Mouse (Mus musculus): ENCODE results near the gene Stk38.
"Not testable (repeated sequence)": the region's sequence is repeated elsewhere in the genome, so short reads cannot be mapped to it uniquely, and the experiment has no call there.

Gene Stk38

DNA sequence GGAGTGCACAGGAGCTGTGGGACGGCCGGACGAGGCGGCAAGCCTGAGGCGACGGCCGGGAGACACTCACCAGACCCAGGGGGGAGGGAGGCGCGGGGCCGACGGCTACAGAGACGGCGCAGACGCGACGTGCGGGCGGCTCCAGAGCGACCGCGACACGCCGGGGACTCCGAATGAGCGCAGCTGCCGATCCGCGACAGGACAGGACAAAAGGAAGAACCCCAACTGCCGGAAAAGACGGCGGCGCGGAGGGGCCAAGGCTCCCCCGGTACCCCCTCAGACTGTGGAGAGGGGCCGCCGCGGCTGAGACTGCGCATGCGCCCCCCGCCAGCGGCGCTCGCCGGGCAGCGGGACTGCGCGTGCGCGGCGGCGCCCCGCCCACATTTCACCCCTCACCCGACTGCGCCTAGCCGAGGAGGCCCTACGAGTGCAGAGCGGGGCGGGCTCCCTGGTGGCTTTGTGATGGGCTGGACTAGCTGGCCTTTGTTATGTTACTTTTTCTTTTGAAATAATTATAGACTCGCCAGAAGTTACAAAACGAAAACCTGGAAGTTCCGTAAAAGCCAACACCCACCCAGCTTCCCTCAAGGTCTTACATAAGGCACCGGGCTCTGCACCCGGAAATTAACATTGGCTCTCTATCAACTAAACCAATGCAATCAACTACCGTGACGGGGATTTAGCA lies at the start of gene Stk38:
Gene Stk38 (minus strand): TSS at position 355 of the 685 bp plus-strand sequence.
- peak; percentile 98 for DNase-seq

DNA sequence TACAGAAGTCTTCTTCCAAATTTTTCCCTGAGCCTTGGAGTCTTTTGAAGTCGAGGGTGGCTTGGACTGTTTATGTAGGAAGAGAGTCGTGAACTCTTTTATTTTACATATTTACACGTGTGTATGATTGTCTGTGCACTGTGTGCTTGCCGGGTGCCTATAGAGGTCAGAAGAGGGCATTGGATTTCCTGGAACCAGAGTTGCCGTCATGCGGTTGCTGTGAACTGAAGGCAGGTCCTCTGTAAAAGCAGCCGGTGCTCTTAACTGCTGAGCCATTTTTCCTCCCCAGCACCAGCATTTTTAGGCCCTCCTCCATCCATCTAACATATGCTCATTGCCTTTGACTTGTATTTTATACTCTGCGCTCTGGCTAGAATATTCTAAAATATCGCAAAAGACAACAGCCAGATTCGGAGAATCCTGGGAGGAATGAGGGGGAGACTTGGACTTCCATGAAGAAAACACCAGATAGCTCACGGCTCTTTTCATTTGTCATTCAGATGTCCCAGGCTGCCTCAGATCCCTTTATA lies 49.6 kb upstream of the Stk38 start:
- no peak for DNase-seq

DNA sequence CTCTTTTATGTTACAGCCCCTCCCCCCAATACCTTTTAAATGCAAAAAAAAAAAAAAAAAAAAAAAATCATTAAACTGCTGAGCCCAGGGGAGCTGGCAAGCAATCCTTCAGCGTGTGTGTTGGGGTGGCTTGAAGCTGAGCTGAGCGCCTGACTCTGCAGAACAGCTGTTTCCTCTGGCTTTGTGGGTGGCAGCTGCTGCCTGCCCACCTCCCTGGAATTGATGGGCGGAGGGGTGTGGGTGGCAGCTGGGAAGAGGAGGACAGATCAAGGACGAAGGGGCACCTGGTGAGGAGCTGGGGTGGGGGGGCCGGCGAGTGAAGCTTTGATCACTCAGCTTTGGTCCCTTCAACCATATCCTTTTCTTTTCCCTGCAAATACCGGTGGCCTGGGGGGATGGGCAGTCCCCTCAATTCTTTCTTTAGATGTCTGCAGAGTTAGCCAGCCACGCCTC lies 48.9 kb upstream of the Stk38 start:
- DNase-seq, result peak; percentile 74

DNA sequence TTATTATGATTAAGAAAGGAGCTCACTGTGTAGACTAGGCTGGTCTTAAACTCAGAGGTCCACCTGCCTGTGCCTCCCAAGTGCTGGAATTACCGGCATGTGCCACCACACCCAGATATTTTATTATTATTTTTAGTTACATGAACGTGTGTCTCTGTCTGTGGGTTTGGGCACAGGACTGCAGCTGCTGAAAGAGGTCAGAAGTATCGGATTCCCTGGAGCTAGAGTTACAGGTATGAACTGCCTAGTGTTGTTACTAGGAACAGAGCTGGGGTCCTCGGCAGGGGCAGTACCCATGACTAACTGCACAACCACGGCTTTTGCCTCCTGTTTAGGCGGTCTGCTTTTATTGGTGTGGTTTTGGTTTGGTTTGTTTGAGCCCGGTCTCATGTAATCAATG lies 48.4 kb upstream of the Stk38 start:
- no peak for DNase-seq

DNA sequence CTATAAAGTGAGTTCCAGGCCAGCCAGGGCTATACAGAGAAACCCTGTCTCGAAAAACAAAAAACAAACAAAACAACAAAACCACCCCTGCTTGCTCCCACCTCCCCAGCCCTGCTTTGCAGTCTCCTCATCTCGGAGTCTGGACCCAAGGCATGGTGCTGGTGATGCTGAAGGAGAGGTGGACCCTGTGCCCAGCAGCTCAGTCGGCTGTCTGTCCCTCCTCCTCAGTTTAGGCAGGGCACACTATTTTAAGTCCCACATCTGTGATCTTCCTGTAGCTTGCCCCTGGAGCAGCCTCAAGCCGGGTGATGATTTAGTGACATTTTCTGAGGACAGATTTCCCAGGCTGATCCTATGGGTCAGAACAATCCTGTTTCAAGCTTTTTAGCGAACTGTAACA lies 47.8 kb upstream of the Stk38 start:
- DNase-seq, result no peak

DNA sequence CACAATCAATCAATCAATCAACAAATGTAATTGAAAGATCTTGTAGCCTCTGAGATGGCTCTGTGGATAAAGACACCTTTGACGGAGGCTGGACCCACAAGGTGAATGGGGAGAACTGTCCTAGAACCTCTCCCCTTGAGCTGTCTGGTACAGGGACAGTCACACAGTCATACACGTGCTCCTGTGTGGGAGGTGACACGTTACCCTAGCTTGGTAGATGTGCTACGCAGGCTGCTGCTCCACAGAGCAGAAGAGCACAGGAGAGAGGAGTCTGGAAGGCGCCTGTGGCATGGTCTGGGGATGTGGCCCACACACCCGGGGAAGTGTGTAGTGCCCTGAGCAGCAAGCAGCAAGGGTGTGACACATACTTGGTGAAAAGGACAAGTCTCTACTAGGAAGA lies 46.6 kb upstream of the Stk38 start:
- DNase-seq, result no peak

DNA sequence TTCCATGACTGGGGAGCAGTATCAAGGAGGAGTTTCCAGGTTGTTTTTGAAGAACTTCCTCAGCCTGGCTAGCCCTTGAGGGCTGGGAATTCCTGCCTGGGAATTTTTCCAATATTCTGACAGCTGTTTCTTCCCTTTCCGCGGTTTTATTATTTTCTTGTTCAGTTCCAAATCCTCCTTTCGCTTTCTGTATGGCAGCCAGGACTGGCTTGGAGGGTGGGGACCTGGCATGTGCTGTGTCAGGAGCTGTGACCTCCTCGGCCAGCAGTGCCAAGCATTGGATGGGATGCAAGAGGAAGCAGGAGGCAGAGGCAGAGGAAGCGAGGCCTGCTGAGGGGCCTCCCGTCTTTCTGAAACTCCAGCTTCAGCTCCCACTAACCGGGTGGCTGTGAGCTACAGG lies 46.0 kb upstream of the Stk38 start:
- DNase-seq, result no peak

DNA sequence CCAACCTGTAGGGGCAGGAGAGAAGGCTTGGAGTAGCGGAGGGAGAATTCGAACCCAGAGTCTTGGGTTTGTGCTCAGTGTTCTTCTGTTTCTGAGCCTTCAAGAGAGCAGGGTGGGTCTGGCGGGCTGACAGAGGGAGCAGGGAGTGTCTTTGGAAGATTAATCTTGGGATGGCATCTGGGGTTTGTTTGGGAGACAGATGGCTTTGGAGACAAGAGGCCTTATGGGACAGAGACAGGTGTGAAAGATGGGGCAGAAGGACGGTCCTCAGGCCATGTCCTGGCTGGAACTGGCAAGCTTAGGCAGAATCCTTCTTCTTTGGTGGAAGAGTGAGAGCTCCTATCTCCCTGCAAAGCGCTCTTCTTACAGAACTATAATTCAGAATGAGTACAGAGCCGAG lies 45.3 kb upstream of the Stk38 start:
- DNase-seq, result no peak

DNA sequence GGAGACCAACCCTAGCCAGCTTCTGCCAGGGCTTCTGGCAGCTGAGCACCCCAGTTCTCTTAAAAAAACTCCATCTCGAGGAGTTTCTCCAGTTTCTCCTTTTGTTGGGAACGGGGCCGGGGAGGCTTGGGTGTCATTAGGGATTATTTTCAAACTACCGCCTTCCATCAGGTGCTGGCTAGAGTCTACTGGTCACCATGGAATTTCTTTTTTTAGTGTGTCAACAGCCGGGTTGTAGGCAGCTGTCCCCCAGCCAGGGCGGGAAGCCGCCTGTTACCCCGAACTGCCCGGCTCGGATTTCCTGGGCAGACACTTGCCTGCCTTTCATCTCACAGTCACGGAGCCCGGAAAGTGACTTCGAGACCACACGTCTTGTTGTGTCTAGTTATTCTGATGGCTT lies 43.0 kb upstream of the Stk38 start:
- DNase-seq, result no peak

DNA sequence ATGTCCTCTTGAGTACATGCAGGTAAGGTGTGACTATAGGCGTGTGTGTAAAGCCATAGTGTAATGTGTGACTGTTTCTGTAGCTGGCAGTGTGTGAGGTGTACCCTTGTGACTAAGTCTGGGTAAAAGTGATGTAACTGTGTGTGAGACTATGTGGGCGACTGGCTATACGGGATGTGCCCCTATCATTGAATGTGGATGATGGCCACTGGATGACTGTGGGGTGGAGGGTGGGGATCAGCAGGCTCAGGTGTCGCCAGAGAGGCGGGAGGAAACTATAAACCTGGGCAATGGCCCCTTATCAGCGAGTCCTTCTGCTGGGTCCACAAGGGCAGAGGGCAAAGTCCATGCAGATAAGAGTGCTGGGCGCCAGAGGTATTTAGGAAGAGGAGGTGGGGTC lies 42.1 kb upstream of the Stk38 start:
- no peak for DNase-seq

DNA sequence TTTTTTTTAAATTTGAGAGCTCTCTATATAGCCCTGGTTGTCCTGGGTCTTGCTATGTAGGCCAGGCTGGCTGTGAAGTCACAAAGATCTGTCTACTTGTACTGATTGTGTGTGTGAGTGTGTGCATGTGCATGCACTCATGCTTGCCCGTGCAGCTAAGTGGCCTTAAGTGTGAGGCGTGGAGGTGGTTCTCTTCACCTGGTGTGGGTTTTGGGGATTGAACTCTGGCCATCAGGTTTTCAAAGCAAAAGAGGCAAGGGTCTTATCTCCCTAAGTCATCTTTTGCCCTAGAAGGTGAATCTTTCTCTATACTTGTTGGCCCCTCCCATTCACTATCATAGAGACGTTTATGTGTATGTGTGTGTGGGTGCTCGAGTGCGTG lies 41.7 kb upstream of the Stk38 start:
- DNase-seq, result no peak

DNA sequence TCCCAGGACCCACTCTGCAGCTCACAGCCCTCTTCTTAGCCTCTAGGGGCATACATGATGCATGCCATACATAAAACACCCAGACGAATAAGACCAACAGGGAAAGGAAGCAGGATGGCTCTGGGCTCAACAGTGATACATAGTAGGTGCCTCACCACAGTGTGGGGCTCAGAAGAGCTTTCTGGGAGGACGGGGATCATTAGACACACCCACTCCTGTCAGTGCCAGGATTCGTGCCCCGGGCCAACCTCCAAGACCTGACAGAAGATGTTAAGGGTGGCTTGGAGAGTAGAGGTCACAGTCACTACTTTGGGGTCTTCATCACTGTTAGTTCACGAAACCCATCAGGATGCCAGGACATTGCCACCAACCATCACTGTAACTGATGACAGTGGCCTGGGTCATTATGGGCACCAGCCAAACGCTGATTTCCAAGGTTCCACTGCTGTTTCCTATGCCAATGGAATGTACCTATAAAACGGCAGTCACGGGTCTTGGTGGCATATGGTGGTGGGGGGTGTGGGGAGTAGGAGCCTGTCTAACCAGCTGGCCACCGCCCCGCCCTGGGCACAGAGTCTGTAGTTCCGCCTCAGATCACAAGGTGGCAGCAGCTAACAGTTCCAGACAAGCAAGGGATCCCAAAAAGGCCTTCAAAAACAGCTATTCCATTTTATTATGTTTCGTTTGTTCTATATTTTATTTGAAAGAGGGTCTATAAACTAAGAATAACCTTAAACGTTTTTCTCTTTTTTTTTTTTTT lies 41.1 kb upstream of the Stk38 start:
- DNase-seq, result peak; percentile 91

DNA sequence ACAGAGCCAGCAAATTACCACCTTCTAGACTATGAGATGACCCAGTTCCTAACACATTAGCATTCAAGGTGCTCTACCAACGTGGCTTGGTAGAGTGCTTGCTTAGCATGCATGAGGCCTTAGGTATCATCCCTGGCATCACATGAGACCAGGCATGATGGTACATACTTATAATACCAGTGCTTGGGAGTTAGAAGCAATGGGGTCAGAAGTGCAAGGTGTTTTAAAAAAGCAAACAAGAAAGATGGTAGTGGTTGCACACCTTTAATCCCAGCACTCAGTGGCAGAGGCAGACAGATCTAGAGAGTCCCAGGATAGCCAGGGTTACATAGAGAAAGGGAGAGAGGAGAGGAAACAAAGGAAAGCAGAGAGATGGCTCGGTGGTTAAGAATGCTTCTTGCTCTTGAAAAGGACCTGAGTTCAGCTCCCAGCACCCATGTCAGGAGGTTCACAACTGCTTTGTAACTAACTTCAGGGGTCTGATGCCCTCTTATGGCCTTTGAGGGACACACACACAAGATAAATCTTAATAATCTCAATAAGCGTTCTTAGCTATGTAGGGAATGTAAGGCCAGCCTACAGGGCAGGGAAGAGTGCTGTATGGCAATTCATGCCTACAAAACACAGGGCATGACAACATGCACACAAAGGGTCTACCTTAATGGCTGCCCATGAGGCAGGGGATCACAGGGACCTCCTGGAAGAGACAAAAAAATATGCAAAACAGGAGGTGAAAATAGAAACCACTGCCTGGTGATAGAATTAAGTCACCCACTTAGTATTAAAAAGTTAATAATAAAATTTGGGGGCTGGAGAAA lies 40.1 kb upstream of the Stk38 start:
- DNase-seq, result no peak

DNA sequence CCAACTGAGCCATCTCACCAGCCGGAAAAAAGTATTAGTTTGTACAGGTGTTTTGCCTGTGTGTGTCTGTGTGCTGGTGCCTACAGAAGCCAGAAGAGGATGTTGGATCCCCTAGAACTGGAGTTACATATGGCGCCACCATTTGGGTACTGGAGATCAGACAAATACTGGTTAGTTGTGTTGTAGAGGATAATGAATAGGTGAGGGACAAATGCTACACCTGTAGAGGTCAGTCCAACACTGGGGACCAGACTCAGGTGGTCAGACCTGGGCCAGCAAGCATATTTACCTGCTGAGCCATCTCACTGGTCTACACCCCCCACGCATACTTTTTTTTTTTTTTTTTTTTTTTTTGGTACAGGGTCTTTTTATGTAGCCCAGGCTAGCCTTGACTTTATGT lies 39.1 kb upstream of the Stk38 start:
- DNase-seq, result no peak

DNA sequence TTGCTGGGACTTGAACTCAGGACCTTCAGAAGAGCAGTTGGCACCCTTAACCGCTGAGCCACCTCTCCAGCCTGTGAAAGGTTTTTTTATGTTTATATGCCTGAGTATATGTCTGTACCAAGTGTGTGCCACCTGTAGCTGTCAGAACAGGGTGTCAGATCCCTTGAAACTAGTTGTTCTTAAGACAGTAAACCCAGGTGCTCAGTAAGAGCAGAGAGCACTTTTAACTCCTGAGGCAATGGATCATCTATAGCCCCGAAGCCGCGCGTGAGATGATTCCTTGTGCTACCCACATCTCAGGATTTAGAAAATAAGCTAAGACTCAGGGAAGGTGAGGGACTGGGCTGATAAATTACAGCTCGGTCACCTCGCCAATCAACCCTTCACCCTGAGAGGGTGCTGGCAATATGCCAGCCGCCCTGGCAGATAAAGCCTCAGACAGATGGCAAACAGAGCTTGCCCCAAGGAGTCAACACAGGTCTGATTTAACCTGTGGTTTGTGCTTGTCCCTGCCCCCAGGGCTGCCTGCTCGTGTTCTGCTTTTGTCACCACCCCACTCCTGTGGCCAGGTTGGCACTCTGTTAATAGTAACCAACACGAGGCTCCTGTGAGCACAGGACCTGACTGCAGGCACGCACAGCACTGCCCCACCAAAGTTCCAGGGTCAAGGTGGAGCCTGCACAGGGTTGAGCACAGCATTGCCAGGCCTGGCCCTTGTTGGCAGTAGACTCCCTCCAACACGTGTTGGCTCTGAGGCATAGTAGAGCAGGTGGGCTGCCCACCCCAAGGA lies 38.1 kb upstream of the Stk38 start:
- no peak for DNase-seq

DNA sequence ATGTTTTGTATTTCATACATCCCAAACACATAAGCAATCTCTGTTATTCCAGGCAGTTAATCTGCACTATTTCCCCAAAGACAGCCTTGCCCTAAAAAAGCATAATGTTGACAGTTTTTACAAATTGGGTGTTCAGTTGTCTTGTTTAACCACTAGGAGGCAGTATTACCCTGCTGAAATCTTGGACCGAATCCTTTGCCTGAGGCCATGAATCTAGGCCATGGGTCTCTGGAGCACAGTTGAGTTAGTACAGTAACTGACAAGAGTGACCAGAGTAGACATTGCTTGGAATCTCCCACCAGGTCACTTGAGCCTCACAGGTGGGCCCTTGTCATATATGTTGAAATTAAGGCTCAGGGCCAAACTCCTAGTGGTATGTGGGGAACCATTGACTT lies 37.1 kb upstream of the Stk38 start:
- no peak for DNase-seq

DNA sequence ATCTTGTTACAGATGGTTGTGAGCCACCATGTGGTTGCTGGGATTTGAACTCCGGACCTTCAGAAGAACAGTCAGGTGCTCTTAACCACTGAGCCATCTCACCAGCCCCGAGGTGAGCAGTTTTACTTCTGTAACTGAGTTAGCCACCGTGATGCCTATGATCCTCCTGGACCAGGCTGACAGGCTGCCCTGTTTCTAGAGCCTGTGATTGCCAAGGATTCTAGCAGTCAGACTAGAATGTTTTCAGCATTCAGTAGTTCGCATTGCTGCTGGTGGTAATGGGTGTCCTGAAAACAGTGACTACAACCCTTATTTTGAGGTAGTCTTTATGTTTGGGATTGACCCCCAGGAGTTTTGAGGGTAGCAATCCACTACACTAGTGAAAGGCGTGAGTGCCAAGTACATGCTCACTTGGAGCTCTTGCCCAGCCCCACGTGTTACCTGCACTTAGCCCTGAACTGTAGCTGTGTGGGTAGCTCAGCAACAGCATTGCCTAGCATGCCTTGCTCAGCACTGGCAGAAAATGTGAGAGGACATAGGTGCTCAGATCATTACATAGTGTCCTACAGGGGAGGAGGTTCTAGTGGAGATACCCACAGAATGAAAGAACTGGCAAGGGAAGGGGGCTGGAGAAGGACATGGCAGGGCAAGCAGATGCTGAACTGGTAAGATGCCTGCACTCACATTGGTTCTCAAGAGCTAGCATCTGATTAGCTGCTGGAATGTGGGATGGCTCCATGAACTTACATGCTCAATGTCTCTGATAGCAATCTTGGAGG lies 36.5 kb upstream of the Stk38 start:
- no peak for DNase-seq

DNA sequence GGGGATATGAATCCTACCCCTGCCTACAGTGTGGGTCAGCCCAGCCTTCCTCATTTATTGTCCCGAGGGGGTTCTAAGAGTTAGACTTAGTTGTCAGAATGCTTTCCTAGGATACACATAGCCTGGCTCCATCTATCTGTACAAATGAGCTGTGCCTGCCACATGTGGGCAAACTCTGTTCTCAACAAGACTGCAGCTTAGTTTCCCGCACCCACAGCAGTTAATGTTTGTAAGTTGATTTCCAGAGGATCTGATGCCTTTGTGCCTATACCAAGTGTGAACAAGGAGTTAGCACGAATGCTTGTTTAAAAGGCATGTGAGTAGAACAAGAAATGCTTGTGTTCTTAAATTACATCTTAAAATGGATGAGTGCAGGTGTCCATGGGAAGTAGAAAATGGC lies 35.8 kb upstream of the Stk38 start:
- DNase-seq, result no peak

DNA sequence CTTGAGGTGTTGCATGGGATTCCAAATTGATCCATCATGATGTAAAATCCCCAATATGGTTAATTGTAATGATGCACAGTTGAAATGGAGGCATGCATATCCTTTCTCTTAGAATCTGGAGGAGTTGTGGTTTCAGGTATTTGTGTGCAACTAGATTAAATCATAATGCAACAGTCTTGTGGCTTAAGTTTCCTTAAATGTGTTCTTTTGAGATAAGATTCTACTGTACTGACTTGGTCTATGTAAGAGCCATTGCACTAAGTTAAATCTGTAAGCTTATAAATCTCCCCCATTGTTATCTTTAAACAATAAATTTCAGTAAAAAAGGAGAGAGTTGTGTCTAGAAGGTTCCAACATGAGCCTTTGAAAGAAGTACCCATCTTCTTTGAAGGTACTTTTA lies 34.8 kb upstream of the Stk38 start:
- no peak for DNase-seq

DNA sequence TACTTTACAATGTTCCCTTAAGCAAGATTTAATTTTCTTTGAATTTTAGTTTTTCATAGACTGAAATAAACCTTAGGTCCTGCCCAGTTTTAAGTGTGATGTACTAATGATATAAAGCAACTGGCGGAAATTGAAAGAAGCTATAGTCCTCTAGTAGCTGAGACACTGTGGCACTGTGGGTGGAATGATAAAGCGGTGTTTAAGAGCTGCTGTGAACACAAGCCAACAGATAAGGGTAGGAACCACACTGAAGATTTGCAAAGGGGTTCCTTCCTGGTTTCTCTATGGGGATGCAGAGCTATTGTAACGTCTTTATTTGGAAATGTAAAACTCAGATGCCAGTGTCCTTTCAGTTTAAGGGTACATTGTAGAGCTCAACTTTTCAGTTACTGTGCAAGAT lies 33.8 kb upstream of the Stk38 start:
- not testable (repeated sequence) for DNase-seq

DNA sequence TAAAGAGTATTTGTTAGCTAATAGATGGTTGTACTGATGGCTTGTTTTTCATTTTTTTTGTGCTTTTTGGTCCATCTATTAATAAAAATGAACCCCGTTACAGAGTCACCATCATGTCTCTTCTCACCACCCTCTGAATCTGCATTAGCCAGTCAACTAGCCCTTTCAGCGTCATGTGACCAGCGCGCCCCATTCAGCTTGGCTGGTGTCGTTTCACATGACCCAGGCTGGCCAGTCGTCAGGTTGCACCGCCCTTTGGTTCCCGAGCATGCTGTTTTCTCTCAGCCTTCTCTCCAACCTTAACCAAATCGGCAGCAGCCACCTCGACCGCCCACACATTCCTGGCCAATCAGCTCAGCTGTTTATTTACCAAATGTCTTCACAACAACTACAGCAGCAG lies 31.6 kb upstream of the Stk38 start:
- DNase-seq, result no peak

DNA sequence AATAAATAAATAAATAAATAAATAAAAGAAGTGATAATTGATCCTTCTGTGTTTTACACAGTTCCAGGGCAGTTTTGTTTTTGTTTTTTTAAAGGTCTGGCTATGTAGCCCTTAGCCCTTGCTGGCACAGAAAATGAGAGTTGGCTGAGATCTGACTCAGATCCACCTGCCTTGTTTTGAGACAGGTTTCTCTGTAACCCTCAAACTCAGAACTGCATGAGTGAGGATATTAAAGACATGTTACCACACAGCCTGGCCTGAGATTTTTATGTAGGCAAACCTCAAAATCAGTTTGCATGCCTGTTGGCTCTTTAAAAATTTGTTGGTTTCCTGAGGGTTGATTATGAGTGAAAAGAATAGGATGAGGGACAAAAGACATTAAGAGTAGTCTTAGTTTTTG lies 27.7 kb upstream of the Stk38 start:
- no peak for DNase-seq
